Mouse (Mus musculus) lung, adult 2 months (tissue): ENCODE measurements around the gene Znrf4.

Source experiments
- CTCF ChIP-seq: fragments of 200-500 bp; IDR thresholded peaks from 2 replicates; pipeline ENCODE4 v1.5.1; 2011; ENCODE audit warnings: mild to moderate bottlenecking, low read length, control low read depth; ENCODE audit not compliant: insufficient read depth
- POLR2A ChIP-seq: fragments of 200-500 bp; IDR thresholded peaks from 2 replicates; pipeline ENCODE4 v1.6.1; 2011; ENCODE audit warnings: low read depth, mild to moderate bottlenecking, control low read depth, low read length, borderline replicate concordance; ENCODE audit errors: extremely low read depth

DNA sequence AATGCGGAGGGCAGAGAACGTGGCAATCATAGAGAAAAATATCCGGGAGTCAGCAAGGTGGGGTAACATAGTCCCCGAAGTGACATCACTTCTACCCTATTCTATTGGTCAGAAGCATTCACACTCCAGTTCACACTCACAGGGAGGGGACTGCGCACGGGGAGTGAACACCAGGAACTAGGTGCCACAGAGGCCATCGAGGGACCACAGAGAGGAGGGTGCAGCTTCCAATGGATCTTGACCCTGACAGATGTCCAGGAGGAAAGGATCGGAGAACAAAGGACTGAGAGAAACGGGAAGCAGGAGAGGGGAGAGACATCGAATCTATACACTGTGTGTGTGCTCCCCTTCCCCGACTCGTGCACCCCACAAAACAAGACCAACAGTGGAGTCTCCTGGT, 2.7 kb upstream of the Znrf4 start:
- TF ChIP-seq CTCF: no peak
- TF ChIP-seq POLR2A: no peak
